Mouse (Mus musculus) layer of hippocampus, adult 18-20 months (tissue): ENCODE measurements at regions not wholly inside any gene's neighbourhood (a gene's known extent, or its start where the extent isn't known, plus 50 kb on each side); places are given as distances from the start of the nearest gene placed in this dataset.

Source experiments
- DNase-seq, 2 experiments: peaks; one replicate each; pipeline ENCODE4 v3.0.0; 2022; ENCODE audit warnings: low spot score in 2 of 2

DNA sequence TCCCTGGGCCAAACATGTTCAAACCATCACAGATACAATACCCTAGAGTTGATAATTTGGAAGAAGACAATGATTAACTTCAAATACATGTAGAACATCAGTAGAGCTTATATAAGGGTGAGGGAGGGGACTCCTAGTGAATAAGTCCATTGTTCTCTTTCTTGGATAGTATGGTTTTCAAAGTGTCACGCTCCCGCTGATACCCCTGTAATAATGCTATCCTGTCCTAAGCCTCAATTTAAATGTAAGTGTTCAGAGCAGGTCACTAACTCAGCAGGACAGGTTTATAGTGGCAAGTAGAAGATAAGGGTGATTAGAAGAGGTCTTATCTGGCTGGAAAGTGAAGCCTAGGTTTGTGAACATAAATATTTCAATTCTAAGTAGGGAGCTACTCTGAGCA, 540.4 kb upstream of the Id4 start:
- DNase-seq: no peak

GRCm38 (mm10) chr13:47734415-47734814, 526.6 kb upstream of the Id4 start:
- DNase-seq: no peak

- no peak for DNase-seq
Observed at GRCm38 (mm10) chr13:47735426-47736063, 525.5 kb upstream of the Id4 start.

- no peak for DNase-seq
Observed at GRCm38 (mm10) chr13:47748906-47749305, 512.1 kb upstream of the Id4 start.

GRCm38 (mm10) chr13:47751033-47751432, 510.0 kb upstream of the Id4 start:
- no peak for DNase-seq

GRCm38 (mm10) chr13:47764802-47765597, 496.0 kb upstream of the Id4 start:
- DNase-seq: no peak

DNA sequence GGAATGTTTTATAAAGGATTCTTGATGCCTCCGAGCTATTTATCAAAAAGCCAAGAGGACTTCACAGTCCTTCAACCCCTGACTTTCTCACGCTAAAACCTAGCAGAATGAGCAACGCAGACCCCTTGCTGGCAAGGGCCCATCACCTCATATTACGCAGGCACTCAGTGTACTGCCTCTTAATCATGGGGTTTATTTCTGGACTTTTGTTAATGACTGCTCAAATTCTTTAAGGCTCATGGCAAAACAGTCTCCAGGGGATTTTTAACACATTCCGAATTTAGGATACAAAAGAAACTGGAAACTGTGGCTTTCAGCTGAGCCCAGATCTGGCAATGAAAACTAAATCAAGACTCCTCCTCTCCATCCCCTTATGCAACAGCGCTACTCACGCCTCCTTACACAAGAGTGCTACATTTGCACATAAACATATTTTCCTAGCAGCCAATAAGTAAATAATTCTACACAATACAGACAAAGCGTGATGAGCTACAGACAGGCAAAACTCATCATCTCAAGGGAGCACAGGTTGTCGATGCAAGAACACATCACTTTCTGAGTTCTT, 492.0 kb upstream of the Id4 start:
- no peak for DNase-seq

GRCm38 (mm10) chr13:47777206-47778099, 483.6 kb upstream of the Id4 start:
- no peak for DNase-seq

- DNase-seq: no peak
Observed at GRCm38 (mm10) chr13:47778218-47779009, 482.6 kb upstream of the Id4 start.

- no peak for DNase-seq
Observed at GRCm38 (mm10) chr13:47784406-47784805, 476.6 kb upstream of the Id4 start.

- no peak for DNase-seq
Observed at GRCm38 (mm10) chr13:47797859-47798258, 463.2 kb upstream of the Id4 start.

DNA sequence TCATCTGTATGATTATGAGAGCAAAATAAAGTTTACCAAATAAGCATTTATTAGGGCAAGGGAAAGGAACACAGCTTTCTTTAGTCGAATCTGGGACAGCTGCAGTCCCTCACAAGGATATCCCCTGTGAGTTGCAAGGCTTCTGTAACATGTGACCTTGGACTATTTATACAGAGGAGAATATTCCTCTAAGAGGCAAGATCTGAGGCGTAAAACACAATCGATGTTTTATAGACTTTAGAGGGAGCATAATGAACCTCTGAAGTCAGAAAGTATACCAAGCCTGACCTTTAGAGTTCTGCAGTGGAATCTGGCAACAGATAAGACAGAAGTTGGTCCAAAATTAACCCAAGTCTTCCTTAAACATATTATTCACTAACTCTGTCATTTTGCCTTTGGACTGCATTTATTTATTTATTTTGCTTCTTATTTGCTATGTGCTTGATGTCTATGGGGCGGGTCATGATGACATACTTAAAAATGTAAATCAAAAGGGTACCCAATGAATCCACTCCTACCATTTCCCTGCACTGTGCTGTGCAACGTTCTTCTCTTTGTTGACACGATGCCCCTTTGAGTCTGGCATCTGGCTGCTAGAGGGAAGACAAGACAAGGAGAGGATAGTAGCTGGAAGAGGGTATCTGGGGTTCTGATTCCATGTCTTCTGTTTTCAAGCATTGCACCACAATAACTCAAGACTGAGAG, 449.2 kb upstream of the Id4 start:
- DNase-seq: no peak

DNA sequence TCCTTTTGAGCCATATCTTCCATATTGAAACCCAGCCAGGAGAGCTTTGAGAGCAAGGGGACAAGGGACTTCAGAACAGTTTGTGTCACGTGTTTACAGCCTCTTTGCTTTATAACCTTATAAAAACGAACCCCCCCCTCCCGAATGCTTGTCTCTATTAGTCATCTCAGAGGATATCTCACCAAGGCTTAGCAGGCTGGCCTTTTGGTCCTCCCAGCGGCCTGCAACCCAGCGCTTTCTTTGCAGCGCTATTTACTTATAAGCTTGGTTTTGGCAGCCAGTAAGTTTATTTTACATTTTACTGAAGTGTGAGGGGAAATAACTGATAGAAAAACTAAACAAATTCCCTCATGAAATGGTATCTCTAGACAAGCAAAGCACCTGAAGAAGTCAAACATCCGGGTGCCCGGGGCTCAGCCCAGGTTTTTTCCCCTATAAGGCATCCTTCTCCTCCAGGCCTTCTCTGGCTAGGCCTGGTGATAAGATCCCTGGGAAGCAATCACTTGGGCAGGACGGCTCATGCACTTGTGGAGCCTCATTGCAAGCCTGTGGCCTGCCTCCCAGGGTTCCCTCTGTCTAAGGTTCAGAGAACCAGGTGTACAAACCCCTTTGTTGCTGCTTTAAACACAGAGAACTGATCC, 442.0 kb upstream of the Id4 start:
- DNase-seq: no peak

DNA sequence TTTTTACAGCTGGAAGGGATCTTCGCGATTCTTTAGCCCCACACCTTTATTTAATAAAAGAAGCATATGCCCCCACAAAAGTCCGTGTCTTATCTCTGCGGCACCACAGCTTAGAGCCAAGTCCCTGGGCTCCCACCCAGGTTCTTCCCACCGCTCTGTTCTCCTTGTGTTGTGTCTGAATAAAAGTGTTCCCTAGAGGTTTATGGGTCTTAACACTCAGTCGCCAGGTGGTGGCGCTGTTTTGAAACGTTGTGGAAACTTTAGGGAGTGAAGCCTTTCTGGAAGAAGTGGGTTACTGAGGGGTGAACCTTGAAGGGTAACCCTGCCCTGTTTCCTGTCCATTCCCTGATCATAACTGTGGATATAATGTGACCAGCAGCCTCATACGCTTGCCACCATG, 424.5 kb upstream of the Id4 start:
- peak; percentile 13 to 49 for DNase-seq

- DNase-seq: peak in 1 of 2 experiments; percentile 15
Observed at GRCm38 (mm10) chr13:47842418-47842817, 418.6 kb upstream of the Id4 start.

DNA sequence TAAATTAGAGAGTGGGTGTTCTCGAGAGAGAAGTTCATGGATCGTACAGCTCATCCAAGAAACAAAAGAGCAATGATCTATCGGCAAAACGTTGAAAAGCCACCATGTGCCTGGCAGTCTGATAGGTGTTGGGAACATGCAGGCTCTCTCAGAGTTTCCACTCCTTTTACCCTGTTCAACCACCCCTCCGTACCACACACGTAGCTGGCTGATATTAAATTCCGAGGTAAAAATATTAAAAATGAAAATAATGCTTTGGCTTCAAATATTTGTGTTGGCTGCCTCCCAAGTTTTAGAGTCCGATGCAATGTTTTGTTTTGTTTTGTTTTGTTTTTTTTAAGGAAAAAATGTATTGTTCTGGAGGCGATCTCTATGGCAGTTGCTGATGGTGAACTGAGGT, 418.0 kb upstream of the Id4 start:
- no peak for DNase-seq

DNA sequence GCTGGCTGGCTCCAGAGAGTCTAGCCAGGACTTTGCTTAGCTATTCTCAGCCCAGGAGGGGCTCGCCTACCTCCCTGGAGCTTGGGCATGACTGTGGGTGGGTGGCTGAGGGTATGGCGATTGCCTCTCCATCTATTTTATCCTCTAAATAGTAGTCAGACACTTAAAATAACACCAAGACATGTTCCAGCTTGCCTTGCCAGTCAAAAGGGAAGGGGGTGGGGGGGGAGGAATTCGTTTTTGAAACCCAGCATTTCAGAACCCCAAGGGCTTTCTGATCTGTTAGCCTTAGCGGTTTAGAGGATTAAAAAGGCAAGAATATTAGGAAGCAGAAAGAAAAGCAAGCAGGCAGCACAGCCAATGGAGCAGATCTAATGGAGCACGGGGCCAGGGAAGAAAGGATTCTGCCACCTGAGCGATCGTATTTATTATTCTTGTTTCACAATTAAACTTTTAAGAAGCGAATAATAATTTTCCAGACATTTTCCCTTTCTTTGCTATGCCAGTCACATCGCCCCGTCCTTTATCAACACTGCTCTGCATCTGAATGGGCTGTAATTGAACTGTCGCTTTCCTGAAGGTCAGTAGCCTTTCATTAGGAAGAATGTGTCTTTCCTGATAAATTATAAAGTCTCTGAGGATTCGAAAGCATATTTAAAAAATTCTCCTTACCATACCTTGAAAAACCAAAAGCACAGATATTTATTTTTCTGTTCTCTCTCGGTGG, 417.3 kb upstream of the Id4 start:
- DNase-seq: no peak

GRCm38 (mm10) chr13:47846713-47847112, 414.3 kb upstream of the Id4 start:
- DNase-seq: no peak
